Mouse (Mus musculus) liver, adult 2 months (tissue): ENCODE measurements around the gene Arhgap27. TPM values are rescaled to one million over a fixed set of nuclear protein-coding genes. Genes with fewer than 3 reads are reported as not detected.
A peak's percentile ranks its signal among the peaks of the same experiment; 100 is the strongest.

ENCODE experiments used
- DNase-seq: peaks from one replicate; pipeline ENCODE4 v3.0.0-alpha.2; 2011; ENCODE audit warnings: low read depth, low spot score; ENCODE audit errors: extremely low read depth
- H3K27ac ChIP-seq: fragments of 200-500 bp; replicated peaks from 2 replicates; pipeline ENCODE4 v1.5.1; 2012; ENCODE audit warnings: low read depth, mild to moderate bottlenecking, control low read depth, inconsistent platforms, low read length; ENCODE audit not compliant: insufficient read depth
- H3K27me3 ChIP-seq: fragments of 200-500 bp; 2 replicates; pipeline ENCODE4 v1.6.1; 2012; ENCODE audit warnings: mild to moderate bottlenecking, moderate library complexity, low read length, inconsistent platforms; ENCODE audit not compliant: control insufficient read depth, insufficient read depth
- H3K36me3 ChIP-seq: fragments of 200-500 bp; 2 replicates; pipeline ENCODE4 v1.6.1; 2012; ENCODE audit warnings: low read length, inconsistent platforms; ENCODE audit not compliant: control insufficient read depth, insufficient read depth
- H3K4me1 ChIP-seq: fragments of 200-500 bp; 2 replicates; pipeline ENCODE4 v1.6.1; 2011; ENCODE audit warnings: low read length; ENCODE audit not compliant: control insufficient read depth, insufficient read depth
- H3K4me3 ChIP-seq: fragments of 200-500 bp; 2 replicates; pipeline ENCODE4 v1.5.1; 2011; ENCODE audit warnings: low read depth, mild to moderate bottlenecking, control low read depth, low read length, moderate library complexity; ENCODE audit not compliant: insufficient read depth
- H3K79me2 ChIP-seq: fragments of 200-500 bp; 2 replicates; pipeline ENCODE4 v1.6.1; 2012; ENCODE audit warnings: inconsistent platforms, mild to moderate bottlenecking, low read length, moderate library complexity; ENCODE audit not compliant: control insufficient read depth, insufficient read depth
- H3K9ac ChIP-seq: fragments of 200-500 bp; 2 replicates; pipeline ENCODE4 v1.6.1; 2012; ENCODE audit warnings: low read depth, mild to moderate bottlenecking, control low read depth, inconsistent platforms, low read length
- CTCF ChIP-seq: fragments of 200-500 bp; IDR thresholded peaks from 2 replicates; pipeline ENCODE4 v1.5.1; 2011; ENCODE audit warnings: low read depth, low read length, control low read depth
- POLR2A ChIP-seq: fragments of 200-500 bp; IDR thresholded peaks from 2 replicates; pipeline ENCODE4 v1.6.1; 2011; ENCODE audit warnings: low read length, control low read depth; ENCODE audit not compliant: insufficient read depth; ENCODE audit errors: extremely low read depth
- WGBS: fragments of 180-500 bp; shearing (Covaris S2); methylation state at CpG from one replicate; pipeline ENCODE4 v1.1.7; 2018; 5-methylcytosine and 5-hydroxymethylcytosine counted together
- polyA plus RNA-seq: library from polyadenylated mRNA; depleted of rRNA; stranded (reverse); fragments of >200 nt; gene quantifications from 2 replicates; pipeline ENCODE4 v1.2.3, GENCODE M21; 2012
- total RNA-seq: library from RNA; depleted of rRNA; stranded (reverse); fragments of >200 nt; gene quantifications from 2 replicates; pipeline ENCODE4 v1.2.3, GENCODE M21; 2014

The Arhgap27 gene
- total and polyA plus RNA-seq, 2 experiments: 0.55 to 3.0 TPM

DNA sequence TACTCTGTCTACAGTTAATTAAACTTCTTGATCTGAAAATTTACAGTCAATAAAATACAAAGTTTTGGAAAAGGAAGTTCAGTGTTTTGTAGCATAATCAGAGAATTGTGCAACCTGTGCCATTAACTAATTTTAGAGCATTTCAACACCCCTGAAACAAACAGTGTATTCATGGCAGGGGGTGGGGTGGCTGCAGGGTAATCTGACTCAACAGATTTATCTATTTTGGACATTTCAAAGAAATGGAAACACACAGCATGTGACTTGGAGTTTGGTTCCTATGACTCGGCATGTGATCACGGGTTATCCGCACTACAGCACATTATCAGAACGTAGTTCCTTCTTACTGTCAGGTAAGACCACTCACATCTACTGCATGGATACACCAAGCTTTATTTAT lies 36.5 kb upstream of the Arhgap27 start:
- peaks cover 5% of the 10 kb centered on the region; the same call in 1 of the 2 replicates for H3K79me2 ChIP-seq
- TF ChIP-seq CTCF (no peak), POLR2A (no peak)
- H3K4me3 ChIP-seq: no peak overlapping the region
- H3K4me1 ChIP-seq: peaks cover 8% of the 10 kb centered on the region
- peak; percentile 89 for DNase-seq
- H3K27ac ChIP-seq: peak overlapping the region; percentile 88
- peaks cover 14% of the 10 kb centered on the region; the same call in 1 of the 2 replicates for H3K36me3 ChIP-seq
- no peak overlapping the region for H3K9ac ChIP-seq
- no peaks in the 10 kb centered on the region for H3K27me3 ChIP-seq
- WGBS: 13% methylated on average over 4 of the region's 4 CpGs

DNA sequence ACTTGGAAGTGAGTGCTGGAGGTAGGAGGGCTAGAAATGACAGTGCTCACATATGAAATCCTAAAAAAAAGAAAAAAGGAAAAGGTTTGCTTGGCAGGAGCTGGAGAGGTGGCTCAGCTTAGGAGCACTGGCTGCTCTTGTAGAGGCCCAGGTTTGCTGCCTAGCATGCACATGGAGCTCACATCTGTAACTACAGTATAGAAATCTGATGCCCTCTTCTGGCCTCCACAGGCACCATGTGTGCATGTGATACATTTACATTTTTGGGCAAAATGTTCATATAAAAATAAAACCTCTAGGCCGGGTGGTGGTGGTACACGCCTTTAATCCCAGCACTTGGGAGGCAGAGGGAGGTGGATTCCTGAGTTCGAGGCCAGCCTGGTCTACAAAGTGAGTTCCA lies 35.6 kb upstream of the Arhgap27 start:
- peaks cover 14% of the 10 kb centered on the region; the same call in 1 of the 2 replicates for H3K36me3 ChIP-seq
- H3K27me3 ChIP-seq: no peaks in the 10 kb centered on the region
- H3K4me3 ChIP-seq: no peak overlapping the region
- TF ChIP-seq POLR2A (no peak), CTCF (0 out of 2 replicates have a peak, but pooled peaks have one; percentile 21)
- H3K4me1 ChIP-seq: peaks cover 8% of the 10 kb centered on the region
- H3K79me2 ChIP-seq: peaks cover 5% of the 10 kb centered on the region; the same call in 1 of the 2 replicates
- H3K9ac ChIP-seq: no peak overlapping the region
- DNase-seq: no peak
- peak overlapping the region; percentile 86; the same call in 1 of the 2 replicates for H3K27ac ChIP-seq
- WGBS: 79% methylated on average over 3 of the region's 3 CpGs

DNA sequence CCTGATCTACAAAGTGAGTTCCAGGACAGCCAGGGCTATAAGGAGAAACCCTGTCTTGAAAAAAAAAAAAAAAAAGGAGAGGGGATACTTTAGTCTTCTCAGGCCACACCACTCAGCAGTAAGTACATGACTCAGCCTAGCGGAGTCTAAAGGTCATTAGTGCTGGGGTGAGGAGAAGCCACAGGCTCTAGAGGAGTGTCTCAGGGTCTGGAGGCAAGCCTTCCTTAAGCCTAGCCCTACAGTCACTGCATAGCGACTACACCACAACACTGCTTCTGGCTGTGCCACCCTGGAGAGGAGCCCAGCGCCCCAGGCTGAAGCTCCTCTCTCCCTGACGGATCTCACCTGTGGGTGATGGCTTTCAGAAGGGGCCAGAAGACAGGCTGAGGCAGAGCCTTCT lies 33.2 kb upstream of the Arhgap27 start:
- peaks cover 15% of the 10 kb centered on the region; the same call in 1 of the 2 replicates for H3K36me3 ChIP-seq

DNA sequence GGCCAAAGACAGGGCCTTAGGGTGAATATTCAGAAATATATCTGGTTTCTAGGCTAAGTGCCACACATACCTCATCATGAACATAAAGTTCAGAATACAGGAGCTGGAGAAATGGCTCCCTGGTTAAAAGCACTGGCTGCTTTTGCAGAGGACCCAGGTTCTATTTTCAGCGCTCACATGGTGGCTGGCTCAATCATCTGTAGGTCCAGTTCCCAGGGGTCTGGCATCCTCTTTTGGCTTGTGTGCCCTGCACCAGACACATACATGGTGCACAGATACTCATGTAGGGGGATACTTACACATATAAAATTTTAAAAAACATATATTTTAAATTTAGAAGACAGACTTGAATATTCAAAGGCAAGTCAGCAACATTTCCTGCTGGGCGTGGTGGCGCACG lies 32.7 kb upstream of the Arhgap27 start:
- no peak for DNase-seq
- Histone ChIP-seq H3K9ac (no peak overlapping the region), H3K36me3 (peaks cover 16% of the 10 kb centered on the region; the same call in 1 of the 2 replicates), H3K4me1 (peaks cover 8% of the 10 kb centered on the region), H3K4me3 (no peak overlapping the region), H3K27me3 (no peaks in the 10 kb centered on the region), H3K79me2 (no peaks in the 10 kb centered on the region; the same call in 1 of the 2 replicates), H3K27ac (no peak overlapping the region)
- WGBS: 96% methylated on average over 4 of the region's 4 CpGs
- TF ChIP-seq CTCF (no peak), POLR2A (no peak)

More for the DNA sequence above, 33.2 kb upstream of the Arhgap27 start:
- no peak for DNase-seq
- no peak overlapping the region for H3K4me3 ChIP-seq
- no peaks in the 10 kb centered on the region for H3K27me3 ChIP-seq
- peaks cover 8% of the 10 kb centered on the region for H3K4me1 ChIP-seq
- H3K9ac ChIP-seq: no peak overlapping the region
- TF ChIP-seq POLR2A (no peak), CTCF (no peak)
- H3K27ac ChIP-seq: no peak overlapping the region
- peaks cover 2% of the 10 kb centered on the region; the same call in 1 of the 2 replicates for H3K79me2 ChIP-seq
- 97% methylated on average over 4 of the region's 4 CpGs for WGBS

DNA sequence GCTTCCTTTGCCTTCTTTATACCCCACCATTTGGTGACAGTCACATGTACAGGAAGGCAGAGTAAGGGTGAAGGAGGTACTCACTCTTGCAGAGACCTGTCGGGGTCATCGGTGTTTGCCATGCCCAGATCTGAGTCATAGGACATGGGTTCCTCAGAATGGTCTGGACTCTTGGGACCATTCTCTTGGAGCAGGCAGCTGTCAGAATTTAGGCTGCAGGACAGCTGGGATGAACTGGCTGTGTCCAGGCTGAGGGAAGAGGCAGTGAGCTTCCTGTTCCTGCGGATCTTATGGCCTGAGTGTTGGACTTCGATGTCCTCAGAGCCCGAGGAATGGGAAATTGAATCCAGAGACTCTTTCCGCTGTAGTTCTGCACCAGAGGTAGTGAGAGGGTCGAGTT lies 31.1 kb upstream of the Arhgap27 start:
- no peak overlapping the region for H3K9ac ChIP-seq
- no peaks in the 10 kb centered on the region for H3K27me3 ChIP-seq
- peaks cover 19% of the 10 kb centered on the region; the same call in 1 of the 2 replicates for H3K36me3 ChIP-seq
- DNase-seq: no peak
- WGBS: 91% methylated on average over 7 of the region's 7 CpGs
- H3K4me3 ChIP-seq: no peak overlapping the region
- 0 out of 2 replicates have a peak, but pooled peaks cover 2% of the 10 kb centered on the region for H3K4me1 ChIP-seq
- no peak overlapping the region for H3K27ac ChIP-seq
- no peaks in the 10 kb centered on the region; the same call in 1 of the 2 replicates for H3K79me2 ChIP-seq
- TF ChIP-seq POLR2A (no peak), CTCF (no peak)

DNA sequence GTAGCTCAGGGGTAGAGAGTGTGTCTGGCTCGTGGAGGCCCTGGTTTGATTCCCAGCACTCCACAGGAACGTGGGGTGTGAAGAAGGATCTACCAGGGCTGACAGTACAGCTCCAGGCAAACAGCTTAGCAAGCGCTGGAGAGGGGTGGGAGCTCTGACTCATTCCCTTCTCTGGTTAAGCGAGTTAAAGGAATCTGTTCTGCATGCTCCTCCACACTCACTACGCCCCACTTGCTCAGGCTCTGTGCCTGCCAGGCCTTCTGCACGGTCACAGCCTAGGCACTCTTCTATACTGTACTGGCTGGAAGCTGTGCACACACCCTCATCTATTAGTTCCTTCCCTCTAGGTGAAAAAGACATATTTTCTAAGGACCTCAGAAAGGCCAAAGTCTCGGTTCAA lies 30.5 kb upstream of the Arhgap27 start:
- H3K9ac ChIP-seq: no peak overlapping the region
- H3K4me3 ChIP-seq: no peak overlapping the region
- no peaks in the 10 kb centered on the region for H3K4me1 ChIP-seq
- whole genome bisulfite sequencing: 94% methylated on average over 7 of the region's 7 CpGs
- no peak for DNase-seq
- H3K27ac ChIP-seq: no peak overlapping the region
- peaks cover 21% of the 10 kb centered on the region; the same call in 1 of the 2 replicates for H3K36me3 ChIP-seq
- H3K27me3 ChIP-seq: no peaks in the 10 kb centered on the region
- no peaks in the 10 kb centered on the region; the same call in 1 of the 2 replicates for H3K79me2 ChIP-seq
- TF ChIP-seq POLR2A (no peak), CTCF (no peak)
